Mouse (Mus musculus): ENCODE results near the gene Id3.

- TF ChIP-seq POLR2A (IDR thresholded peaks at IDR 0.05; ENCODE audit: borderline replicate concordance, control insufficient read depth, low read depth, low read length) (no peak), CTCF (IDR thresholded peaks at IDR 0.05; ENCODE audit: control insufficient read depth, insufficient read depth, low read length) (no peak)
Observed at GRCm38 (mm10) chr4:136120041-136120440, 23.3 kb upstream of the Id3 start.
